Mouse (Mus musculus) midbrain, postnatal 0 days (tissue): ENCODE measurements around the gene Elovl1. TPM values are rescaled to one million over a fixed set of nuclear protein-coding genes. Genes with fewer than 3 reads are reported as not detected.

ENCODE experiments used
- ATAC-seq: fragments of 200-750 bp; cut with Nextera tagmentation; 2 replicates; pipeline ENCODE4 v1.8.0; 2017; ENCODE audit warnings: moderate number of reproducible peaks, mild to moderate bottlenecking, moderate TSS enrichment, moderate library complexity; ENCODE audit not compliant: low FRiP score
- DNase-seq: peaks from one replicate; pipeline ENCODE4 v3.0.0-alpha.2; 2015; ENCODE audit warnings: low spot score
- H3K27ac ChIP-seq: fragments of 300-500 bp; sonication (generic); 2 replicates; pipeline ENCODE4 v1.5.1; 2014; ENCODE audit warnings: low read depth, mild to moderate bottlenecking, low read length, mixed read lengths
- H3K27me3 ChIP-seq: fragments of 300-500 bp; sonication (generic); 2 replicates; pipeline ENCODE4 v1.6.1; 2014; ENCODE audit warnings: low read length, control low read depth, mixed read lengths; ENCODE audit not compliant: insufficient read depth
- H3K36me3 ChIP-seq: fragments of 300-500 bp; sonication (generic); 2 replicates; pipeline ENCODE4 v1.6.1; 2014; ENCODE audit warnings: low read length, control low read depth, mixed read lengths; ENCODE audit not compliant: insufficient read depth
- H3K4me1 ChIP-seq: fragments of 300-500 bp; sonication (generic); 2 replicates; pipeline ENCODE4 v1.6.1; 2014; ENCODE audit warnings: mild to moderate bottlenecking, control low read depth, antibody characterized with exemption, low read length, mixed read lengths; ENCODE audit not compliant: insufficient read depth
- H3K4me2 ChIP-seq: fragments of 300-500 bp; sonication (generic); 2 replicates; pipeline ENCODE4 v1.6.1; 2014; ENCODE audit warnings: low read depth, mild to moderate bottlenecking, low read length, mixed read lengths; ENCODE audit not compliant: poor library complexity, severe bottlenecking
- H3K4me3 ChIP-seq: fragments of 300-500 bp; sonication (generic); 2 replicates; pipeline ENCODE4 v1.5.1; 2014; ENCODE audit warnings: low read depth, mild to moderate bottlenecking, low read length, moderate library complexity
- H3K9ac ChIP-seq: fragments of 300-500 bp; sonication (generic); replicated peaks from 2 replicates; pipeline ENCODE4 v1.6.1; 2014; ENCODE audit warnings: mild to moderate bottlenecking, low read length, moderate library complexity, mixed read lengths; ENCODE audit not compliant: poor library complexity, severe bottlenecking
- H3K9me3 ChIP-seq: fragments of 300-500 bp; sonication (generic); 2 replicates; pipeline ENCODE4 v1.6.1; 2016; ENCODE audit warnings: low read length, control low read depth
- CTCF ChIP-seq: IDR thresholded peaks from 2 replicates; pipeline ENCODE4 v1.5.1; 2016; ENCODE audit warnings: antibody characterized with exemption, mild to moderate bottlenecking
- WGBS: fragments of 180-500 bp; shearing (Covaris S2); extraction: QIAGEN DNeasy Blood & Tissue Kit; methylation state at CpG from one replicate; pipeline ENCODE4 v1.1.7; 2014; 5-methylcytosine and 5-hydroxymethylcytosine counted together
- polyA plus RNA-seq: library from polyadenylated mRNA; unstranded; fragments of >200 nt; fragmentation: Nextera tagmentation; extraction: Ambion mirVana; gene quantifications from 2 replicates; pipeline ENCODE4 v1.2.1, GENCODE M21; 2015
- total RNA-seq: library from RNA; depleted of rRNA; stranded (reverse); fragments of >200 nt; gene quantifications from 2 replicates; pipeline ENCODE4 v1.2.3, GENCODE M21; 2014

Gene Elovl1
- total and polyA plus RNA-seq, 2 experiments from 2014 or later = 22.1 to 23.8 TPM

- H3K36me3 ChIP-seq = peaks cover 42% of the 10 kb centered on the region
- H3K4me1 ChIP-seq = peaks cover 7% of the 10 kb centered on the region
- TF ChIP-seq CTCF = no peak
- H3K4me2 ChIP-seq = no peak overlapping the region
- no peaks in the 10 kb centered on the region for H3K27me3 ChIP-seq
- ATAC-seq (no peak), DNase-seq (no peak)
- H3K9me3 ChIP-seq = no peaks in the 10 kb centered on the region
- H3K9ac ChIP-seq = no peak overlapping the region
- no peak overlapping the region for H3K4me3 ChIP-seq
- WGBS = 88% methylated on average over 5 of the region's 5 CpGs
- H3K27ac ChIP-seq = no peak overlapping the region
These were observed 17.0 kb upstream of the Elovl1 start for GRCm38 (mm10) chr4:118410871-118411270.

- no peaks in the 10 kb centered on the region for H3K27me3 ChIP-seq
- H3K4me3 ChIP-seq = no peak overlapping the region
- H3K4me1 ChIP-seq = peaks cover 7% of the 10 kb centered on the region
- DNase-seq = no peak
- ATAC-seq = no peak
- 97% methylated on average over 5 of the region's 5 CpGs for WGBS
- no peak overlapping the region for H3K4me2 ChIP-seq
- H3K36me3 ChIP-seq = peaks cover 67% of the 10 kb centered on the region
- no peak overlapping the region for H3K27ac ChIP-seq
- H3K9me3 ChIP-seq = no peaks in the 10 kb centered on the region
- no peak overlapping the region for H3K9ac ChIP-seq
- no peak for TF ChIP-seq CTCF
These were observed 14.3 kb upstream of the Elovl1 start for GRCm38 (mm10) chr4:118413553-118413952.

GRCm38 (mm10) chr4:118415779-118416178 lies 12.1 kb upstream of the Elovl1 start:
- no peak overlapping the region for H3K4me2 ChIP-seq
- H3K27me3 ChIP-seq = no peaks in the 10 kb centered on the region
- no peak overlapping the region for H3K27ac ChIP-seq
- ATAC-seq (no peak), DNase-seq (no peak)
- H3K36me3 ChIP-seq = peaks cover 82% of the 10 kb centered on the region
- H3K4me1 ChIP-seq = no peaks in the 10 kb centered on the region
- no peaks in the 10 kb centered on the region for H3K9me3 ChIP-seq
- TF ChIP-seq CTCF = no peak
- WGBS = 88% methylated on average over 2 of the region's 2 CpGs
- no peak overlapping the region for H3K9ac ChIP-seq
- H3K4me3 ChIP-seq = no peak overlapping the region

GRCm38 (mm10) chr4:118416329-118416728 lies 11.6 kb upstream of the Elovl1 start:
- H3K9ac ChIP-seq = no peak overlapping the region
- no peaks in the 10 kb centered on the region for H3K27me3 ChIP-seq
- H3K9me3 ChIP-seq = no peaks in the 10 kb centered on the region
- no peak overlapping the region for H3K27ac ChIP-seq
- no peak overlapping the region for H3K4me2 ChIP-seq
- TF ChIP-seq CTCF = no peak
- ATAC-seq (no peak), DNase-seq (no peak)
- H3K4me3 ChIP-seq = no peak overlapping the region
- H3K36me3 ChIP-seq = peaks cover 85% of the 10 kb centered on the region
- 97% methylated on average over 5 of the region's 5 CpGs for WGBS
- H3K4me1 ChIP-seq = no peaks in the 10 kb centered on the region

GRCm38 (mm10) chr4:118417112-118417797 lies 10.6 kb upstream of the Elovl1 start:
- H3K9ac ChIP-seq = no peak overlapping the region
- ATAC-seq (0 out of 2 replicates have a peak, but pooled peaks have one; percentile 38), DNase-seq (no peak)
- H3K27me3 ChIP-seq = no peaks in the 10 kb centered on the region
- no peak overlapping the region for H3K4me2 ChIP-seq
- TF ChIP-seq CTCF = no peak
- H3K36me3 ChIP-seq = peaks cover 81% of the 10 kb centered on the region
- H3K27ac ChIP-seq = no peak overlapping the region
- H3K4me1 ChIP-seq = no peaks in the 10 kb centered on the region
- no peak overlapping the region for H3K4me3 ChIP-seq
- WGBS = 78% methylated on average over 13 of the region's 13 CpGs
- no peaks in the 10 kb centered on the region for H3K9me3 ChIP-seq

- H3K4me3 ChIP-seq = no peak overlapping the region
- H3K27ac ChIP-seq = no peak overlapping the region
- no peak for TF ChIP-seq CTCF
- H3K9ac ChIP-seq = no peak overlapping the region
- H3K4me2 ChIP-seq = no peak overlapping the region
- no peaks in the 10 kb centered on the region for H3K4me1 ChIP-seq
- no peaks in the 10 kb centered on the region for H3K27me3 ChIP-seq
- peaks cover 44% of the 10 kb centered on the region for H3K36me3 ChIP-seq
- DNase-seq (no peak), ATAC-seq (no peak)
- no peaks in the 10 kb centered on the region for H3K9me3 ChIP-seq
- WGBS = 92% methylated on average over 3 of the region's 3 CpGs
These were observed 6.5 kb upstream of the Elovl1 start for GRCm38 (mm10) chr4:118421384-118421783.
